Mouse (Mus musculus): Measurements from ENCODE around the gene Kcnab3. TPM values are rescaled to one million over a fixed set of nuclear protein-coding genes. Genes with fewer than 3 reads are reported as not detected.
A peak's percentile ranks its signal among the peaks of the same experiment; 100 is the strongest.

Kcnab3 gene
- polyA plus RNA-seq, 1 experiment from 2014 or later = 1.7 TPM

- H3K36me3 ChIP-seq (ENCODE audit: control insufficient read depth, insufficient read depth, low read length) = no peaks in the 10 kb centered on the region
- 67% methylated on average over 4 of the region's 4 CpGs for WGBS
Measured at GRCm38 (mm10) chr11:69334796-69335195, 8.7 kb downstream of the Kcnab3 start.

GRCm38 (mm10) chr11:69340161-69341131 is 14.4 kb downstream of the Kcnab3 start, which contains the start of gene Rnf227:
TSS of gene Rnf227 (plus strand) at chr11:69340461.
- Histone ChIP-seq H3K4me1 (ENCODE audit: control insufficient read depth, insufficient read depth, low read length) (peaks cover 10% of the 10 kb centered on the region), H3K9ac (ENCODE audit: low read depth, low read length) (peak within 1 kb of the TSS; percentile 83), H3K4me2 (ENCODE audit: low read depth, low read length) (peak within 1 kb of the TSS; percentile 91), H3K36me3 (ENCODE audit: control insufficient read depth, insufficient read depth, low read length) (peaks cover 31% of the 10 kb centered on the region), H3K4me3 (ENCODE audit: low read depth, low read length) (peak within 1 kb of the TSS; percentile 51), H3K9me3 (ENCODE audit: control insufficient read depth, low read length) (no peaks in the 10 kb centered on the region), H3K27ac (replicated peaks; ENCODE audit: low read depth, low read length) (peak within 1 kb of the TSS; percentile 81), H3K27me3 (replicated peaks; ENCODE audit: control insufficient read depth, insufficient read depth, low read length) (no peaks in the 10 kb centered on the region)
- ATAC-seq (ENCODE audit: low read depth) = peak; percentile 90
- DNase-seq (ENCODE audit: low spot score) = peak; percentile 88
- WGBS = 3% methylated on average over 36 of the region's 99 CpGs

More at GRCm38 (mm10) chr11:69334796-69335195, 8.7 kb downstream of the Kcnab3 start:
- H3K4me1 ChIP-seq (ENCODE audit: control insufficient read depth, insufficient read depth, low read length) = peaks cover 17% of the 10 kb centered on the region
- no peak overlapping the region for H3K4me2 ChIP-seq (ENCODE audit: low read depth, low read length)
- no peak overlapping the region; the same call in 1 of the 2 replicates for H3K9ac ChIP-seq (ENCODE audit: low read depth, low read length)
- ATAC-seq (ENCODE audit: low read depth) (no peak), DNase-seq (ENCODE audit: low spot score) (no peak)
- no peak overlapping the region for H3K4me3 ChIP-seq (ENCODE audit: low read depth, low read length)
- H3K27ac ChIP-seq (replicated peaks; ENCODE audit: low read depth, low read length) = no peak overlapping the region
- no peaks in the 10 kb centered on the region for H3K9me3 ChIP-seq (ENCODE audit: control insufficient read depth, low read length)
- no peaks in the 10 kb centered on the region for H3K27me3 ChIP-seq (replicated peaks; ENCODE audit: control insufficient read depth, insufficient read depth, low read length)

- DNase-seq (ENCODE audit: low spot score) = no peak
- ATAC-seq (ENCODE audit: low read depth) = no peak
- Histone ChIP-seq H3K9ac (ENCODE audit: low read depth, low read length) (no peak overlapping the region), H3K27me3 (replicated peaks; ENCODE audit: control insufficient read depth, insufficient read depth, low read length) (no peaks in the 10 kb centered on the region), H3K4me3 (ENCODE audit: low read depth, low read length) (no peak overlapping the region), H3K27ac (replicated peaks; ENCODE audit: low read depth, low read length) (no peak overlapping the region), H3K9me3 (ENCODE audit: control insufficient read depth, low read length) (no peaks in the 10 kb centered on the region), H3K4me1 (ENCODE audit: control insufficient read depth, insufficient read depth, low read length) (no peaks in the 10 kb centered on the region), H3K4me2 (ENCODE audit: low read depth, low read length) (no peak overlapping the region), H3K36me3 (ENCODE audit: control insufficient read depth, insufficient read depth, low read length) (peaks cover 91% of the 10 kb centered on the region)
- WGBS = 89% methylated on average over 18 of the region's 26 CpGs
Measured at GRCm38 (mm10) chr11:69346441-69346840, 20.4 kb downstream of the Kcnab3 start.

GRCm38 (mm10) chr11:69356544-69356943 is 30.5 kb downstream of the Kcnab3 start:
- Histone ChIP-seq H3K9ac (ENCODE audit: low read depth, low read length) (no peak overlapping the region), H3K36me3 (ENCODE audit: control insufficient read depth, insufficient read depth, low read length) (peaks cover 100% of the 10 kb centered on the region), H3K4me3 (ENCODE audit: low read depth, low read length) (no peak overlapping the region), H3K27me3 (replicated peaks; ENCODE audit: control insufficient read depth, insufficient read depth, low read length) (no peaks in the 10 kb centered on the region), H3K4me2 (ENCODE audit: low read depth, low read length) (no peak overlapping the region), H3K27ac (replicated peaks; ENCODE audit: low read depth, low read length) (no peak overlapping the region), H3K4me1 (ENCODE audit: control insufficient read depth, insufficient read depth, low read length) (no peaks in the 10 kb centered on the region), H3K9me3 (ENCODE audit: control insufficient read depth, low read length) (no peaks in the 10 kb centered on the region)
- WGBS = 89% methylated on average over 5 of the region's 5 CpGs
- ATAC-seq (ENCODE audit: low read depth) (no peak), DNase-seq (ENCODE audit: low spot score) (no peak)

GRCm38 (mm10) chr11:69357690-69358089 is 31.6 kb downstream of the Kcnab3 start:
- no peak for DNase-seq (ENCODE audit: low spot score)

GRCm38 (mm10) chr11:69362021-69362420 is 36.0 kb downstream of the Kcnab3 start:
- no peaks in the 10 kb centered on the region for H3K9me3 ChIP-seq (ENCODE audit: control insufficient read depth, low read length)
- peak; percentile 59 for DNase-seq (ENCODE audit: low spot score)
- H3K27ac ChIP-seq (replicated peaks; ENCODE audit: low read depth, low read length) = no peak overlapping the region
- H3K36me3 ChIP-seq (ENCODE audit: control insufficient read depth, insufficient read depth, low read length) = peaks cover 72% of the 10 kb centered on the region
- 37% methylated on average over 7 of the region's 7 CpGs for WGBS
- ATAC-seq (ENCODE audit: low read depth) = no peak
- no peaks in the 10 kb centered on the region for H3K27me3 ChIP-seq (replicated peaks; ENCODE audit: control insufficient read depth, insufficient read depth, low read length)
- no peak overlapping the region for H3K9ac ChIP-seq (ENCODE audit: low read depth, low read length)
- H3K4me1 ChIP-seq (ENCODE audit: control insufficient read depth, insufficient read depth, low read length) = peaks cover 19% of the 10 kb centered on the region
- H3K4me2 ChIP-seq (ENCODE audit: low read depth, low read length) = no peak overlapping the region
- H3K4me3 ChIP-seq (ENCODE audit: low read depth, low read length) = no peak overlapping the region

More at GRCm38 (mm10) chr11:69357690-69358089, 31.6 kb downstream of the Kcnab3 start:
- no peak overlapping the region for H3K4me3 ChIP-seq (ENCODE audit: low read depth, low read length)
- H3K36me3 ChIP-seq (ENCODE audit: control insufficient read depth, insufficient read depth, low read length) = peaks cover 97% of the 10 kb centered on the region
- 0 out of 2 replicates have a peak, but pooled peaks have one; percentile 12 for ATAC-seq (ENCODE audit: low read depth)
- H3K9me3 ChIP-seq (ENCODE audit: control insufficient read depth, low read length) = no peaks in the 10 kb centered on the region
- H3K9ac ChIP-seq (ENCODE audit: low read depth, low read length) = no peak overlapping the region
- no peaks in the 10 kb centered on the region for H3K27me3 ChIP-seq (replicated peaks; ENCODE audit: control insufficient read depth, insufficient read depth, low read length)
- WGBS = 85% methylated on average over 12 of the region's 12 CpGs
- H3K27ac ChIP-seq (replicated peaks; ENCODE audit: low read depth, low read length) = no peak overlapping the region
- H3K4me1 ChIP-seq (ENCODE audit: control insufficient read depth, insufficient read depth, low read length) = no peaks in the 10 kb centered on the region
- H3K4me2 ChIP-seq (ENCODE audit: low read depth, low read length) = no peak overlapping the region

GRCm38 (mm10) chr11:69362479-69362878 is 36.4 kb downstream of the Kcnab3 start:
- no peak overlapping the region for H3K9ac ChIP-seq (ENCODE audit: low read depth, low read length)
- H3K27me3 ChIP-seq (replicated peaks; ENCODE audit: control insufficient read depth, insufficient read depth, low read length) = no peaks in the 10 kb centered on the region
- DNase-seq (ENCODE audit: low spot score) = peak; percentile 71
- no peak overlapping the region for H3K4me3 ChIP-seq (ENCODE audit: low read depth, low read length)
- H3K27ac ChIP-seq (replicated peaks; ENCODE audit: low read depth, low read length) = no peak overlapping the region
- H3K9me3 ChIP-seq (ENCODE audit: control insufficient read depth, low read length) = no peaks in the 10 kb centered on the region
- H3K36me3 ChIP-seq (ENCODE audit: control insufficient read depth, insufficient read depth, low read length) = peaks cover 68% of the 10 kb centered on the region
- peaks cover 19% of the 10 kb centered on the region for H3K4me1 ChIP-seq (ENCODE audit: control insufficient read depth, insufficient read depth, low read length)
- no peak overlapping the region for H3K4me2 ChIP-seq (ENCODE audit: low read depth, low read length)
- WGBS = 35% methylated on average over 2 of the region's 2 CpGs
- ATAC-seq (ENCODE audit: low read depth) = no peak

GRCm38 (mm10) chr11:69364376-69364775 is 38.3 kb downstream of the Kcnab3 start:
- DNase-seq (ENCODE audit: low spot score) = no peak
- Histone ChIP-seq H3K9ac (ENCODE audit: low read depth, low read length) (peak overlapping the region; percentile 64; the same call in 1 of the 2 replicates), H3K27me3 (replicated peaks; ENCODE audit: control insufficient read depth, insufficient read depth, low read length) (no peaks in the 10 kb centered on the region), H3K4me2 (ENCODE audit: low read depth, low read length) (peak overlapping the region; percentile 73), H3K4me3 (ENCODE audit: low read depth, low read length) (no peak overlapping the region), H3K27ac (replicated peaks; ENCODE audit: low read depth, low read length) (peak overlapping the region; percentile 100), H3K36me3 (ENCODE audit: control insufficient read depth, insufficient read depth, low read length) (peaks cover 49% of the 10 kb centered on the region), H3K4me1 (ENCODE audit: control insufficient read depth, insufficient read depth, low read length) (peaks cover 19% of the 10 kb centered on the region), H3K9me3 (ENCODE audit: control insufficient read depth, low read length) (no peaks in the 10 kb centered on the region)
- 45% methylated on average over 8 of the region's 8 CpGs for WGBS
- ATAC-seq (ENCODE audit: low read depth) = no peak
